ENCODE assay signal across 8 mouse cellular contexts in genomic region chr10:81481605-81482532, GRCm38 (mm10). TPM values are rescaled to one million over a fixed set of nuclear protein-coding genes. Genes with fewer than 3 reads are reported as not detected.
DNase-seq lines count a peak whose midpoint lies in the region; ATAC-seq and TF ChIP-seq lines count a peak whose summit lies in the region.

No protein-coding gene starts in this region.

- TF ChIP-seq EP300 in liver, postnatal 0 days (IDR thresholded peaks at IDR 0.05; ENCODE audit: low read depth) = no peak

- TF ChIP-seq CTCF in bone marrow macrophage, adult 2 months (IDR thresholded peaks at IDR 0.05; ENCODE audit: low read depth, low read length) = no peak
- no peak for TF ChIP-seq CTCF in liver, postnatal 0 days (IDR thresholded peaks at IDR 0.05; ENCODE audit: low read depth)

- no peak for TF ChIP-seq POLR2A in bone marrow macrophage, adult 2 months (IDR thresholded peaks at IDR 0.05; ENCODE audit: borderline replicate concordance, low read depth, low read length)

- peak overlapping the region; percentile 58 for H3K9ac ChIP-seq in kidney, embryonic 16.5 days (replicated peaks; ENCODE audit: low read length)
- H3K9ac ChIP-seq in forebrain, embryonic 16.5 days (replicated peaks; ENCODE audit: low read depth, low read length) = peak overlapping the region; percentile 76
- H3K9ac ChIP-seq in liver, postnatal 0 days (replicated peaks) = no peak overlapping the region

- H3K27ac ChIP-seq in kidney, embryonic 16.5 days (ENCODE audit: low read length) = no peak overlapping the region
- no peak overlapping the region for H3K27ac ChIP-seq in bone marrow macrophage, adult 2 months (ENCODE audit: insufficient read depth, low read depth, low read length)
- H3K27ac ChIP-seq in forebrain, embryonic 16.5 days (ENCODE audit: low read length) = peak overlapping the region; percentile 65
- H3K27ac ChIP-seq in liver, postnatal 0 days (ENCODE audit: low read depth) = no peak overlapping the region

- DNase-seq in kidney, adult 9 months = no peak
- no peak for DNase-seq in liver, postnatal 0 days
- DNase-seq in embryo, embryonic 10 days (ENCODE audit: low spot score) = no peak
- DNase-seq in MN1 (ENCODE audit: low spot score) = no peak

- peak overlapping the region; percentile 79 for H3K4me2 ChIP-seq in kidney, embryonic 16.5 days (replicated peaks; ENCODE audit: low read depth, low read length)
- H3K4me2 ChIP-seq in forebrain, embryonic 16.5 days (ENCODE audit: low read length) = peak overlapping the region; percentile 55
- peak overlapping the region; percentile 75 for H3K4me2 ChIP-seq in liver, postnatal 0 days (ENCODE audit: low read depth, low read length)

- peaks cover 5% of the 10 kb centered on the region; the same call in 1 of the 2 replicates for H3K4me1 ChIP-seq in kidney, embryonic 16.5 days (ENCODE audit: insufficient read depth, low read length)
- H3K4me1 ChIP-seq in bone marrow macrophage, adult 2 months (ENCODE audit: control insufficient read depth, insufficient read depth, low read length) = no peaks in the 10 kb centered on the region
- H3K4me1 ChIP-seq in forebrain, embryonic 16.5 days (replicated peaks; ENCODE audit: control insufficient read depth, insufficient read depth, low read length) = peaks cover 42% of the 10 kb centered on the region
- H3K4me1 ChIP-seq in liver, postnatal 0 days (ENCODE audit: insufficient read depth) = peaks cover 7% of the 10 kb centered on the region

- H3K4me3 ChIP-seq in kidney, embryonic 16.5 days (ENCODE audit: low read length) = peak overlapping the region; percentile 49
- H3K4me3 ChIP-seq in bone marrow macrophage, adult 2 months (ENCODE audit: insufficient read depth, low read length) = peak overlapping the region; percentile 61
- peak overlapping the region; percentile 60 for H3K4me3 ChIP-seq in forebrain, embryonic 16.5 days (replicated peaks; ENCODE audit: low read length)
- H3K4me3 ChIP-seq in liver, postnatal 0 days (ENCODE audit: low read depth, low read length) = peak overlapping the region; percentile 39

- ATAC-seq in kidney, embryonic 16.5 days (ENCODE audit: low FRiP score, low TSS enrichment) = 0 out of 2 replicates have a peak, but pooled peaks have one; percentile 2
- ATAC-seq in forebrain, embryonic 16.5 days = peak; percentile 41
- 0 out of 2 replicates have a peak, but pooled peaks have one; percentile 4 for ATAC-seq in liver, postnatal 0 days
- ATAC-seq in granulocyte monocyte progenitor cell, adult 5-6 weeks (replicated peaks; ENCODE audit: poor library complexity, severe bottlenecking) = no peak

- WGBS in kidney, embryonic 16.5 days = under 1% methylated on average over 33 of the region's 35 CpGs
- WGBS in forebrain, embryonic 16.5 days = under 1% methylated on average over 33 of the region's 35 CpGs
- 6% methylated on average over 33 of the region's 35 CpGs for WGBS in liver, postnatal 0 days (ENCODE audit: insufficient replicate concordance)

- H3K36me3 ChIP-seq in kidney, embryonic 16.5 days (ENCODE audit: insufficient read depth, low read length) = peaks cover 6% of the 10 kb centered on the region; the same call in 1 of the 2 replicates
- peaks cover 5% of the 10 kb centered on the region for H3K36me3 ChIP-seq in forebrain, embryonic 16.5 days (ENCODE audit: control insufficient read depth, insufficient read depth)
- peaks cover 5% of the 10 kb centered on the region for H3K36me3 ChIP-seq in liver, postnatal 0 days (replicated peaks; ENCODE audit: insufficient read depth, low read length)

- no peaks in the 10 kb centered on the region; the same call in 1 of the 2 replicates for H3K9me3 ChIP-seq in kidney, embryonic 16.5 days (ENCODE audit: low read length)
- no peaks in the 10 kb centered on the region for H3K9me3 ChIP-seq in forebrain, embryonic 16.5 days (ENCODE audit: control insufficient read depth, low read length)
- H3K9me3 ChIP-seq in liver, postnatal 0 days (ENCODE audit: low read length) = no peaks in the 10 kb centered on the region

- peaks cover 26% of the 10 kb centered on the region for H3K27me3 ChIP-seq in kidney, embryonic 16.5 days (ENCODE audit: insufficient read depth, low read length)
- no peaks in the 10 kb centered on the region for H3K27me3 ChIP-seq in forebrain, embryonic 16.5 days (replicated peaks; ENCODE audit: control insufficient read depth, insufficient read depth, low read length)
- peaks cover 36% of the 10 kb centered on the region for H3K27me3 ChIP-seq in liver, postnatal 0 days (ENCODE audit: insufficient read depth, low read length)

RNA-seq across cellular contexts. Expression of gene Celf5, which starts 0.6 kb away (rescaled TPM):
- 0.29 and 0.67 TPM in 2 replicates for polyA plus RNA-seq in kidney, embryonic 16.5 days (2015; fragmentation: Nextera tagmentation; extraction: Ambion mirVana)
- not detected in 2 replicates for polyA plus RNA-seq in bone marrow macrophage, adult 2 months (2012; ENCODE audit: insufficient read depth, insufficient read length, missing spikeins)
- 75.3 and 93.0 TPM in 2 replicates for polyA plus RNA-seq in forebrain, embryonic 16.5 days (2015; fragmentation: Nextera tagmentation; extraction: Ambion mirVana)
- not detected in 2 replicates for polyA plus RNA-seq in liver, postnatal 0 days (2015; fragmentation: Nextera tagmentation; extraction: Ambion mirVana)
- total RNA-seq in granulocyte monocyte progenitor cell, adult 5-6 weeks (2014; fragmentation: Nextera tagmentation) = not detected in 2 replicates
- not detected in 2 replicates for total RNA-seq in granulocyte monocyte progenitor cell, adult 5-6 weeks (2017)

RNA-seq across cellular contexts. Expression of gene Ncln, which starts 14.3 kb away (rescaled TPM):
- 107 and 112 TPM in 2 replicates for polyA plus RNA-seq in kidney, embryonic 16.5 days (2015; fragmentation: Nextera tagmentation; extraction: Ambion mirVana)
- polyA plus RNA-seq in bone marrow macrophage, adult 2 months (2012; ENCODE audit: insufficient read depth, insufficient read length, missing spikeins) = 37.9 and 40.9 TPM in 2 replicates
- 70.4 and 80.9 TPM in 2 replicates for polyA plus RNA-seq in forebrain, embryonic 16.5 days (2015; fragmentation: Nextera tagmentation; extraction: Ambion mirVana)
- polyA plus RNA-seq in liver, postnatal 0 days (2015; fragmentation: Nextera tagmentation; extraction: Ambion mirVana) = 29.2 and 30.6 TPM in 2 replicates
- total RNA-seq in granulocyte monocyte progenitor cell, adult 5-6 weeks (2014; fragmentation: Nextera tagmentation) = 124 and 140 TPM in 2 replicates
- total RNA-seq in granulocyte monocyte progenitor cell, adult 5-6 weeks (2017) = 83.1 and 128 TPM in 2 replicates

RNA-seq across cellular contexts. Expression of gene S1pr4, which starts 18.1 kb away (rescaled TPM):
- polyA plus RNA-seq in kidney, embryonic 16.5 days (2015; fragmentation: Nextera tagmentation; extraction: Ambion mirVana) = 1.5 and 1.7 TPM in 2 replicates
- polyA plus RNA-seq in bone marrow macrophage, adult 2 months (2012; ENCODE audit: insufficient read depth, insufficient read length, missing spikeins) = 0.46 TPM in 1 of 2 replicates, not detected in the other
- 0.40 and 0.53 TPM in 2 replicates for polyA plus RNA-seq in forebrain, embryonic 16.5 days (2015; fragmentation: Nextera tagmentation; extraction: Ambion mirVana)
- polyA plus RNA-seq in liver, postnatal 0 days (2015; fragmentation: Nextera tagmentation; extraction: Ambion mirVana) = 6.3 and 7.4 TPM in 2 replicates
- 7.8 and 10.5 TPM in 2 replicates for total RNA-seq in granulocyte monocyte progenitor cell, adult 5-6 weeks (2014; fragmentation: Nextera tagmentation)
- 7.0 and 9.2 TPM in 2 replicates for total RNA-seq in granulocyte monocyte progenitor cell, adult 5-6 weeks (2017)

RNA-seq across cellular contexts. Expression of gene Nfic, which starts 26.4 kb away (rescaled TPM):
- polyA plus RNA-seq in kidney, embryonic 16.5 days (2015; fragmentation: Nextera tagmentation; extraction: Ambion mirVana) = 87.8 and 92.0 TPM in 2 replicates
- polyA plus RNA-seq in bone marrow macrophage, adult 2 months (2012; ENCODE audit: insufficient read depth, insufficient read length, missing spikeins) = 31.8 and 38.6 TPM in 2 replicates
- polyA plus RNA-seq in forebrain, embryonic 16.5 days (2015; fragmentation: Nextera tagmentation; extraction: Ambion mirVana) = 25.4 and 27.0 TPM in 2 replicates
- 19.6 and 21.1 TPM in 2 replicates for polyA plus RNA-seq in liver, postnatal 0 days (2015; fragmentation: Nextera tagmentation; extraction: Ambion mirVana)
- 39.6 and 41.7 TPM in 2 replicates for total RNA-seq in granulocyte monocyte progenitor cell, adult 5-6 weeks (2014; fragmentation: Nextera tagmentation)
- total RNA-seq in granulocyte monocyte progenitor cell, adult 5-6 weeks (2017) = 5.3 and 10.5 TPM in 2 replicates

RNA-seq across cellular contexts. Expression of gene Gna15, which starts 42.2 kb away (rescaled TPM):
- 0.70 and 0.98 TPM in 2 replicates for polyA plus RNA-seq in kidney, embryonic 16.5 days (2015; fragmentation: Nextera tagmentation; extraction: Ambion mirVana)
- 23.5 and 24.2 TPM in 2 replicates for polyA plus RNA-seq in bone marrow macrophage, adult 2 months (2012; ENCODE audit: insufficient read depth, insufficient read length, missing spikeins)
- polyA plus RNA-seq in forebrain, embryonic 16.5 days (2015; fragmentation: Nextera tagmentation; extraction: Ambion mirVana) = 0.42 and 0.76 TPM in 2 replicates
- polyA plus RNA-seq in liver, postnatal 0 days (2015; fragmentation: Nextera tagmentation; extraction: Ambion mirVana) = 4.0 and 4.4 TPM in 2 replicates
- total RNA-seq in granulocyte monocyte progenitor cell, adult 5-6 weeks (2014; fragmentation: Nextera tagmentation) = 30.0 and 31.7 TPM in 2 replicates
- total RNA-seq in granulocyte monocyte progenitor cell, adult 5-6 weeks (2017) = 23.8 and 34.6 TPM in 2 replicates

Comparison
In these comparisons a context has a peak if more than half of its experiments do, and no peak if none do; other contexts are left out.
1. RNA of gene Celf5, which starts 0.6 kb away (polyA plus RNA-seq): 75.3 to 93.0 TPM in forebrain, embryonic 16.5 days; 0.29 to 0.67 TPM in kidney, embryonic 16.5 days, not detected in bone marrow macrophage, adult 2 months and not detected in liver, postnatal 0 days; every median in the first group is over 10 times any median in the second.
2. Peak in every context shown above with its lines, with median percentiles within 50 percentile points of each other: H3K4me2 ChIP-seq and H3K4me3 ChIP-seq.